Mouse (Mus musculus) monocyte, adult 2 months (primary cell): ENCODE results near the gene Rd3l.

ENCODE experiments used
- DNase-seq, 2 experiments: peaks; one replicate each; pipeline ENCODE4 v3.0.0; 2022; ENCODE audit warnings: low spot score in 2 of 2, low read depth in 1 of 2

Rd3l gene

GRCm38 (mm10) chr12:111980887-111981367, at the start of gene Rd3l:
Gene Rd3l, minus strand, starts transcription at chr12:111981317.
- DNase-seq: no peak

- DNase-seq: no peak
These were observed 46.3 kb upstream of the Rd3l start for GRCm38 (mm10) chr12:112027408-112027807.

- no peak for DNase-seq
These were observed 45.0 kb upstream of the Rd3l start for GRCm38 (mm10) chr12:112025907-112026645.

- DNase-seq: no peak
These were observed 44.3 kb upstream of the Rd3l start for GRCm38 (mm10) chr12:112025457-112025856.

GRCm38 (mm10) chr12:112024581-112025310, 43.6 kb upstream of the Rd3l start:
- no peak for DNase-seq

- DNase-seq: no peak
These were observed 42.2 kb upstream of the Rd3l start for GRCm38 (mm10) chr12:112023306-112023705.

GRCm38 (mm10) chr12:112016346-112016745, 35.2 kb upstream of the Rd3l start:
- DNase-seq: no peak

- DNase-seq: no peak
These were observed 32.2 kb upstream of the Rd3l start for GRCm38 (mm10) chr12:112013271-112013801.

GRCm38 (mm10) chr12:112012511-112013270, 31.6 kb upstream of the Rd3l start:
- DNase-seq: no peak

GRCm38 (mm10) chr12:112001223-112001622, 20.1 kb upstream of the Rd3l start:
- DNase-seq: peak; percentile 10 to 19

GRCm38 (mm10) chr12:111999735-112000134, 18.6 kb upstream of the Rd3l start:
- no peak for DNase-seq

- no peak for DNase-seq
These were observed 14.0 kb upstream of the Rd3l start for GRCm38 (mm10) chr12:111995161-111995560.

- no peak for DNase-seq
These were observed 11.5 kb upstream of the Rd3l start for GRCm38 (mm10) chr12:111992626-111993025.

- no peak for DNase-seq
These were observed 5.6 kb upstream of the Rd3l start for GRCm38 (mm10) chr12:111986756-111987155.

GRCm38 (mm10) chr12:111983165-111983564, 2.0 kb upstream of the Rd3l start:
- DNase-seq: no peak

GRCm38 (mm10) chr12:111981831-111982230, 714 bp upstream of the Rd3l start:
- DNase-seq: no peak

GRCm38 (mm10) chr12:111978274-111978673, 2.8 kb downstream of the Rd3l start:
- no peak for DNase-seq

- DNase-seq: no peak
These were observed 4.0 kb downstream of the Rd3l start for GRCm38 (mm10) chr12:111977138-111977537.

GRCm38 (mm10) chr12:111974578-111974977, 6.5 kb downstream of the Rd3l start:
- DNase-seq: no peak

GRCm38 (mm10) chr12:111972504-111972903, 8.6 kb downstream of the Rd3l start:
- no peak for DNase-seq

- DNase-seq: no peak
These were observed 9.9 kb downstream of the Rd3l start, which contains the start of gene Tdrd9 for GRCm38 (mm10) chr12:111971231-111971686. Gene Tdrd9, plus strand, starts transcription at chr12:111971559.
